Mouse (Mus musculus) spleen, adult 2 months (tissue): Measurements from ENCODE around the gene Tdrd9.

ENCODE experiments used
- CTCF ChIP-seq: fragments of 200-500 bp; IDR thresholded peaks from 2 replicates; pipeline ENCODE4 v1.5.1; 2011; ENCODE audit warnings: mild to moderate bottlenecking, inconsistent platforms; ENCODE audit not compliant: insufficient read depth, insufficient read length, insufficient replicate concordance; ENCODE audit errors: extremely low read depth
- POLR2A ChIP-seq: fragments of 200-500 bp; IDR thresholded peaks from 2 replicates; pipeline ENCODE4 v1.6.1; 2011; ENCODE audit warnings: low read depth, low read length, inconsistent platforms

- TF ChIP-seq CTCF (no peak), POLR2A (no peak)
These were observed 45.0 kb downstream of the Tdrd9 start for GRCm38 (mm10) chr12:112016346-112016745.
